Mouse (Mus musculus): ENCODE measurements around the gene Lag3. TPM values are rescaled to one million over a fixed set of nuclear protein-coding genes. Genes with fewer than 3 reads are reported as not detected.
"Not testable (repeated sequence)": the region's sequence is repeated elsewhere in the genome, so short reads cannot be mapped to it uniquely, and the experiment has no call there.

Gene Lag3
- total and polyA plus RNA-seq, 3 experiments, result 0.32 to 0.47 (median 0.34) TPM

DNA sequence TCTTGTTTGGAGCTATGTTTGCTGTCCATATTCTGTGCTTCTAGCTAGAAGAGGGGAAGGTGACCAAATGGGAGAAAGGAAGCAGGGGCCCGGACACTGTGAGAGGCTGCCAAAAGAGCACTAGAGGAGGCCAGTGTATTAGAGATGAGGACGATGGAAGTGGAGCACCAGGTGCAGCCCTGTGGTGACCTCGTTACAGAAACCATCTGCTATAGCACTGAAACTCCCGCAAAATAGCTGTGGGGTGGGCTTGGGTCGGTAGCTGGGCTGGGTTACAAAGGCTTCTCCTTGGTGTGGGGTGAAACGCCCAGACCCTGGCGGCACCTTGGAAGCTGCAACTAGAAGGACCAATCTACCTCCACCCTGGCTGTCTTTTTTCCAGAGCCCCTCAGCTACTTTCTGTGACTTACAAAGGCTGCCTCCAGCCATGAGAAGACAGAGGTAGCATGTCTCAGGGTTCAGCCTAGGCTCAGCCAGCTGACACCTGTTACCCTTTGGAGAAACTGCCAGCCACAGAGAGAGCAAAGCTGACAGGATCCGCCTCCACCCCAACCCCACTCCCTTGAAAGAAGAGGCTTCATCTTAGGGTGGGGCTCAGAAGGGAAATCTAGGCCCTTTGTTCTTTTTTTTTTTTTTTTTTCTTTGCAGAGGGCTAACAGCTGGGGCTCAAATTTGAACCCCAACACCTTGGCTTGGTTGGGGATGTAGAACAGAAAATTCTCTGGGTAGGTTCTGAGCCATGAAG lies 11.3 kb downstream of the Lag3 start:
- 68% methylated on average over 8 of the region's 8 CpGs for WGBS
- Histone ChIP-seq H3K4me3 (no peak overlapping the region), H3K79me2 (replicated peaks; ENCODE audit: control insufficient read depth, insufficient read depth, low read length) (no peaks in the 10 kb centered on the region), H3K27ac (no peak overlapping the region), H3K4me1 (ENCODE audit: control insufficient read depth, insufficient read depth, low read length) (peaks cover 3% of the 10 kb centered on the region; the same call in 1 of the 2 replicates), H3K27me3 (ENCODE audit: control insufficient read depth, insufficient read depth, low read length) (no peaks in the 10 kb centered on the region), H3K36me3 (ENCODE audit: control insufficient read depth, insufficient read depth, low read length) (no peaks in the 10 kb centered on the region), H3K9ac (ENCODE audit: low read depth, low read length) (no peak overlapping the region)
- DNase-seq, result no peak
- TF ChIP-seq EP300 (IDR thresholded peaks at IDR 0.05; ENCODE audit: insufficient read depth, low read depth, low read length) (no peak), POLR2A (IDR thresholded peaks at IDR 0.05; ENCODE audit: insufficient read depth, low read depth, low read length) (no peak)
- intact Hi-C loops (cut with DNase I), result loop anchor here (5.0 kb wide), 1 partner anchor 127 kb away; no protein-coding TSS in a partner anchor

DNA sequence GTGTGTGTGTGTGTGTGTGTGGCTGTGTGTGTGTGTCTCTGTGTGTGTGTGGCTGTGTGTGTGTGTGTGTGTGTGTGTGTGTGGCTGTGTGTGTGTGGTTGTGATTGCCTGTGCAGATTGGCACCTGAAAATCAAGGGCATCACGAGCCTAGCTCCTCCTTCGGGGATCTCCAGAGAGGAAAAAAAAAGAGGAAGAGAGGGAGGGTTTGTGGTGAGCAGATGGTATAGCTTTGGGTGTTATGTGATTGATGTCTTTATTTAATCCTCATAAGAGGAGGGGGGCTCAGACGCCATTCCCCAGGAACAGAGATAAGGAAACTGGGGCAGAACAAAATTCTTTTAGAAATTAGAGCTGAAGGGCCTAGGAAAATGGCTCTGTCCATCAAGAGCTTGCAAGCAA lies 13.1 kb downstream of the Lag3 start:
- Histone ChIP-seq H3K9ac (ENCODE audit: low read depth, low read length) (no peak overlapping the region), H3K79me2 (replicated peaks; ENCODE audit: control insufficient read depth, insufficient read depth, low read length) (no peaks in the 10 kb centered on the region), H3K36me3 (ENCODE audit: control insufficient read depth, insufficient read depth, low read length) (no peaks in the 10 kb centered on the region), H3K4me1 (ENCODE audit: control insufficient read depth, insufficient read depth, low read length) (no peaks in the 10 kb centered on the region), H3K27me3 (ENCODE audit: control insufficient read depth, insufficient read depth, low read length) (no peaks in the 10 kb centered on the region), H3K4me3 (no peak overlapping the region), H3K27ac (no peak overlapping the region)
- 59% methylated on average over 3 of the region's 3 CpGs for WGBS
- no peak for DNase-seq
- TF ChIP-seq EP300 (IDR thresholded peaks at IDR 0.05; ENCODE audit: insufficient read depth, low read depth, low read length) (no peak), CTCF (IDR thresholded peaks at IDR 0.05) (no peak), POLR2A (IDR thresholded peaks at IDR 0.05; ENCODE audit: insufficient read depth, low read depth, low read length) (no peak)
- intact Hi-C loops (cut with DNase I), result no loop called here

GRCm38 (mm10) chr6:124894113-124894512 lies 17.4 kb downstream of the Lag3 start:
- not testable (repeated sequence) for H3K36me3 ChIP-seq (ENCODE audit: control insufficient read depth, insufficient read depth, low read length); H3K27me3 ChIP-seq (ENCODE audit: control insufficient read depth, insufficient read depth, low read length)

DNA sequence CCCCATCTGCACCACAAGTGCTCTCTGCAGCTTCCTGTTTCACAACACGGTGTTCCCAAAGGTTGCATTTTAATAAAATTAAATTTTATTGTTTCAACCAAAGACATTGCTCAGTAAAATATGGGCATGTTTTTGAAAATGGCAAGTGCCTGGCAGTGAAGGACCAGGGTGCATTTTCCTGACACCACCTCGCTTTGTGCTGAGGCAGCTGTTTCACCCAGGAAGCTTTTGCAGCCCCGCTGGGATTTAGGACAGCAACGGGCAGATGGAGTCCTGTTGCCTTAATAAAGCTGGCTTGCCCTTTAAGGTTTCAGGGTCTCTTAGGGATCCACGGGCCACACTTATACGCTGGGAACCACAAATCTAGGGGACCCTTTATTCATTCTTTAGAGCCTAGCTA lies 20.5 kb downstream of the Lag3 start:
- intact Hi-C loops (cut with DNase I), result no loop called here
- 59% methylated on average over 6 of the region's 6 CpGs for WGBS
- no peak overlapping the region for H3K9ac ChIP-seq (ENCODE audit: low read depth, low read length)

More at GRCm38 (mm10) chr6:124894113-124894512, 17.4 kb downstream of the Lag3 start:
- H3K4me3 ChIP-seq; H3K79me2 ChIP-seq (replicated peaks; ENCODE audit: control insufficient read depth, insufficient read depth, low read length); DNase-seq; H3K27ac ChIP-seq; H3K9ac ChIP-seq (ENCODE audit: low read depth, low read length); H3K4me1 ChIP-seq (ENCODE audit: control insufficient read depth, insufficient read depth, low read length); intact Hi-C loops (cut with DNase I): not testable (repeated sequence)
- 82% methylated on average over 2 of the region's 2 CpGs for WGBS

DNA sequence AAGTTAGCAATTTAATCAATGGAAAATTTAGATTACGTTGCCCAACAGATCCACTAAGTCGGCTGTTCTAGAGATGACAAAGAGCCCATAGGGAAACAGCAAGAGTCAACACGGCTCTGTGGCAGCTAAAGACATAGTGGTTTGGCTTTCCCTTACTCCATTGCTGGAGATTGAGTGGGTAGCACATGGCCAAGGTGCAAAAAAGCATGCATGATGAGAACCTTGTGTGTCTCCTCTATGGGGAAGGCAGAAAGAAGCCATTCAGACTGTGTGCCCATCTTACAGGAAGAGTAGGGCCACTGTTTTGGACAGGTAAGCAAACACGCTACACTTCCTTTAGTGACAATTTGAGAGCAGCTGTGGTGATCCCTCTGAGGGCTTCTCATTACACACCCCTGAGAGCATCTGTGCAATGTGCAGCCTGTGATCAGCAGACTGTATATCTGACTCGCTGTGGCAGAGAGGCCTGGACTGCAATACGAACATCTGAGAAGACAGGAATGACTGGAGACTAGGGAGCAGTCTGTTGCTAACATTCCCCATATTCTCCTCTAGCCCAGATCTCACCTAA lies 22.9 kb downstream of the Lag3 start:
- no peaks in the 10 kb centered on the region for H3K79me2 ChIP-seq (replicated peaks; ENCODE audit: control insufficient read depth, insufficient read depth, low read length)
- H3K4me1 ChIP-seq (ENCODE audit: control insufficient read depth, insufficient read depth, low read length), result peaks cover 3% of the 10 kb centered on the region; the same call in 1 of the 2 replicates
- WGBS, result 91% methylated on average over 6 of the region's 6 CpGs
- DNase-seq, result no peak
- H3K27ac ChIP-seq, result no peak overlapping the region
- H3K27me3 ChIP-seq (ENCODE audit: control insufficient read depth, insufficient read depth, low read length), result no peaks in the 10 kb centered on the region
- no peaks in the 10 kb centered on the region for H3K36me3 ChIP-seq (ENCODE audit: control insufficient read depth, insufficient read depth, low read length)
- TF ChIP-seq EP300 (IDR thresholded peaks at IDR 0.05; ENCODE audit: insufficient read depth, low read depth, low read length) (no peak), POLR2A (IDR thresholded peaks at IDR 0.05; ENCODE audit: insufficient read depth, low read depth, low read length) (no peak), CTCF (IDR thresholded peaks at IDR 0.05) (no peak)
- intact Hi-C loops (cut with DNase I), result no loop called here
- H3K9ac ChIP-seq (ENCODE audit: low read depth, low read length), result no peak overlapping the region
- no peak overlapping the region for H3K4me3 ChIP-seq

More for the DNA sequence above, 20.5 kb downstream of the Lag3 start:
- Histone ChIP-seq H3K27ac (no peak overlapping the region), H3K4me3 (no peak overlapping the region), H3K79me2 (replicated peaks; ENCODE audit: control insufficient read depth, insufficient read depth, low read length) (no peaks in the 10 kb centered on the region), H3K4me1 (ENCODE audit: control insufficient read depth, insufficient read depth, low read length) (no peaks in the 10 kb centered on the region), H3K27me3 (ENCODE audit: control insufficient read depth, insufficient read depth, low read length) (no peaks in the 10 kb centered on the region), H3K36me3 (ENCODE audit: control insufficient read depth, insufficient read depth, low read length) (no peaks in the 10 kb centered on the region)
- no peak for TF ChIP-seq EP300 (IDR thresholded peaks at IDR 0.05; ENCODE audit: insufficient read depth, low read depth, low read length)
- TF ChIP-seq CTCF (IDR thresholded peaks at IDR 0.05), result no peak
- TF ChIP-seq POLR2A (IDR thresholded peaks at IDR 0.05; ENCODE audit: insufficient read depth, low read depth, low read length), result no peak
- no peak for DNase-seq

DNA sequence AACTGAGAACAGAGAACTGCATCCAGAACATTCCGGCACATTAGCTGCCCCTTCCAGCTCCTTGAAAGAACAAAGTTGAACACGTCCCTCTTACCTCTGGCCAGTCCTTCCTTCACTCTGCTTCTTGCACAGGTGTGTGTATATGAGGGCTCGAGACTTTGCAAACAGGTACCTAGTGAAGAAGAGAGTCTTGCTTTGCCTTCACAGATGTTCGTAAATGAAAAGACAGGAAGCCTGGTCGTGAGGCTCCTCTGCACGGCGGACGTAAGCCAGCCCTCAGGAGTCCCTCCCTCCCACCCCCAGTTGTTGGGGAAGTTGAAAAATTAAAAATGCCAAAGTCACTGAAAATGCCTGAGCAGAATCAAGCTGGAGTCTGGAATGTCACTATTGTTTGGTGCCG lies 23.5 kb downstream of the Lag3 start, which contains the start of gene Cd4:
Cd4 (minus strand) TSS at position 236 of the 400 bp plus-strand sequence.
- DNase-seq, result no peak
- Histone ChIP-seq H3K79me2 (replicated peaks; ENCODE audit: control insufficient read depth, insufficient read depth, low read length) (no peaks in the 10 kb centered on the region), H3K36me3 (ENCODE audit: control insufficient read depth, insufficient read depth, low read length) (no peaks in the 10 kb centered on the region), H3K9ac (ENCODE audit: low read depth, low read length) (no peak within 1 kb of the TSS), H3K4me1 (ENCODE audit: control insufficient read depth, insufficient read depth, low read length) (peaks cover 3% of the 10 kb centered on the region; the same call in 1 of the 2 replicates), H3K27me3 (ENCODE audit: control insufficient read depth, insufficient read depth, low read length) (no peaks in the 10 kb centered on the region), H3K4me3 (no peak within 1 kb of the TSS), H3K27ac (no peak within 1 kb of the TSS)
- 79% methylated on average over 9 of the region's 9 CpGs for WGBS
- intact Hi-C loops (cut with DNase I), result no loop called here
- TF ChIP-seq EP300 (IDR thresholded peaks at IDR 0.05; ENCODE audit: insufficient read depth, low read depth, low read length) (no peak), CTCF (IDR thresholded peaks at IDR 0.05) (no peak), POLR2A (IDR thresholded peaks at IDR 0.05; ENCODE audit: insufficient read depth, low read depth, low read length) (no peak)
